Mouse (Mus musculus) midbrain, embryonic 11.5 days (tissue): ENCODE data around the gene Fbxl19. TPM values are rescaled to one million over a fixed set of nuclear protein-coding genes. Genes with fewer than 3 reads are reported as not detected.

ENCODE experiments used
- ATAC-seq: fragments of 200-750 bp; cut with Nextera tagmentation; 2 replicates; pipeline ENCODE4 v1.8.0; 2017; ENCODE audit warnings: moderate TSS enrichment, moderate library complexity; ENCODE audit not compliant: low FRiP score
- DNase-seq: peaks from one replicate; pipeline ENCODE4 v3.0.0; 2015; ENCODE audit warnings: low spot score; ENCODE audit errors: missing footprints
- H3K27ac ChIP-seq: fragments of 300-500 bp; sonication (generic); 2 replicates; pipeline ENCODE4 v1.5.1; 2014; ENCODE audit warnings: low read depth, low read length
- H3K27me3 ChIP-seq: fragments of 300-500 bp; sonication (generic); 2 replicates; pipeline ENCODE4 v1.6.1; 2014; ENCODE audit warnings: mild to moderate bottlenecking, low read length, moderate library complexity, mixed read lengths; ENCODE audit not compliant: control insufficient read depth, insufficient read depth
- H3K36me3 ChIP-seq: fragments of 300-500 bp; sonication (generic); 2 replicates; pipeline ENCODE4 v1.6.1; 2014; ENCODE audit warnings: mild to moderate bottlenecking, low read length, moderate library complexity, mixed read lengths; ENCODE audit not compliant: control insufficient read depth, insufficient read depth
- H3K4me1 ChIP-seq: fragments of 300-500 bp; sonication (generic); 2 replicates; pipeline ENCODE4 v1.6.1; 2014; ENCODE audit warnings: low read length; ENCODE audit not compliant: control insufficient read depth, insufficient read depth
- H3K4me2 ChIP-seq: fragments of 300-500 bp; sonication (generic); 2 replicates; pipeline ENCODE4 v1.6.1; 2014; ENCODE audit warnings: mild to moderate bottlenecking, moderate library complexity
- H3K4me3 ChIP-seq: fragments of 300-500 bp; sonication (generic); 2 replicates; pipeline ENCODE4 v1.5.1; 2014; ENCODE audit warnings: low read depth, low read length
- H3K9ac ChIP-seq: fragments of 300-500 bp; sonication (generic); 2 replicates; pipeline ENCODE4 v1.6.1; 2014; ENCODE audit warnings: low read length
- H3K9me3 ChIP-seq: fragments of 300-500 bp; sonication (generic); 2 replicates; pipeline ENCODE4 v1.6.1; 2016; ENCODE audit warnings: low read length; ENCODE audit not compliant: control insufficient read depth
- WGBS: fragments of 180-500 bp; shearing (Covaris S2); extraction: QIAGEN DNeasy Blood & Tissue Kit; methylation state at CpG from one replicate; pipeline ENCODE4 v1.1.7; 2014; 5-methylcytosine and 5-hydroxymethylcytosine counted together
- polyA plus RNA-seq: library from polyadenylated mRNA; unstranded; fragments of >200 nt; fragmentation: Nextera tagmentation; extraction: Ambion mirVana; gene quantifications from 2 replicates; pipeline ENCODE4 v1.2.1, GENCODE M21; 2014

Fbxl19 gene
- polyA plus RNA-seq, 1 experiment from 2014 or later, result 9.3 TPM

- H3K9me3 ChIP-seq, result no peaks in the 10 kb centered on the region
- H3K36me3 ChIP-seq, result no peaks in the 10 kb centered on the region; the same call in 1 of the 2 replicates
- ATAC-seq (peak; percentile 88), DNase-seq (peak; percentile 98)
- H3K9ac ChIP-seq, result peak within 1 kb of the TSS; percentile 85
- H3K4me3 ChIP-seq, result peak within 1 kb of the TSS; percentile 74
- WGBS, result under 1% methylated on average over 79 of the region's 90 CpGs
- H3K4me2 ChIP-seq, result peak within 1 kb of the TSS; percentile 59
- peak within 1 kb of the TSS; percentile 93 for H3K27ac ChIP-seq
- peaks cover 22% of the 10 kb centered on the region for H3K4me1 ChIP-seq
- H3K27me3 ChIP-seq, result no peaks in the 10 kb centered on the region
These were observed 35.9 kb upstream of the Fbxl19 start, which contains the start of gene Bcl7c for GRCm38 (mm10) chr7:127708207-127709078. TSS of gene Bcl7c (minus strand) at chr7:127708933.

GRCm38 (mm10) chr7:127709261-127709979 lies 34.9 kb upstream of the Fbxl19 start:
- no peak for ATAC-seq
- WGBS, result 77% methylated on average over 5 of the region's 5 CpGs
- no peaks in the 10 kb centered on the region; the same call in 1 of the 2 replicates for H3K36me3 ChIP-seq
- no peaks in the 10 kb centered on the region for H3K9me3 ChIP-seq
- DNase-seq, result no peak
- no peak overlapping the region; the same call in 1 of the 2 replicates for H3K9ac ChIP-seq
- peaks cover 22% of the 10 kb centered on the region for H3K4me1 ChIP-seq
- H3K27me3 ChIP-seq, result no peaks in the 10 kb centered on the region
- H3K4me3 ChIP-seq, result peak overlapping the region; percentile 74; the same call in 1 of the 2 replicates
- peak overlapping the region; percentile 59 for H3K4me2 ChIP-seq
- peak overlapping the region; percentile 93; the same call in 1 of the 2 replicates for H3K27ac ChIP-seq

GRCm38 (mm10) chr7:127711031-127711430 lies 33.3 kb upstream of the Fbxl19 start:
- no peak overlapping the region for H3K27ac ChIP-seq
- no peaks in the 10 kb centered on the region for H3K36me3 ChIP-seq
- H3K9ac ChIP-seq, result no peak overlapping the region
- DNase-seq (no peak), ATAC-seq (no peak)
- whole genome bisulfite sequencing, result 93% methylated on average over 3 of the region's 3 CpGs
- H3K4me2 ChIP-seq, result no peak overlapping the region
- no peaks in the 10 kb centered on the region for H3K27me3 ChIP-seq
- no peaks in the 10 kb centered on the region for H3K9me3 ChIP-seq
- H3K4me3 ChIP-seq, result no peak overlapping the region
- peaks cover 22% of the 10 kb centered on the region for H3K4me1 ChIP-seq

- no peaks in the 10 kb centered on the region for H3K27me3 ChIP-seq
- no peak overlapping the region for H3K4me2 ChIP-seq
- 79% methylated on average over 3 of the region's 3 CpGs for WGBS
- no peak overlapping the region for H3K27ac ChIP-seq
- ATAC-seq (no peak), DNase-seq (no peak)
- no peak overlapping the region for H3K4me3 ChIP-seq
- no peaks in the 10 kb centered on the region for H3K36me3 ChIP-seq
- H3K9ac ChIP-seq, result no peak overlapping the region
- peaks cover 22% of the 10 kb centered on the region for H3K4me1 ChIP-seq
- no peaks in the 10 kb centered on the region for H3K9me3 ChIP-seq
These were observed 32.9 kb upstream of the Fbxl19 start for GRCm38 (mm10) chr7:127711456-127711855.

GRCm38 (mm10) chr7:127712461-127713385 lies 31.6 kb upstream of the Fbxl19 start, which contains the start of gene Ctf1:
TSS of gene Ctf1 (plus strand) at chr7:127712736.
- H3K36me3 ChIP-seq, result no peaks in the 10 kb centered on the region
- ATAC-seq (peak; percentile 25; the same call in 1 of the 2 replicates), DNase-seq (peak; percentile 98)
- H3K4me1 ChIP-seq, result peaks cover 22% of the 10 kb centered on the region
- H3K9ac ChIP-seq, result peak within 1 kb of the TSS; percentile 54
- peak within 1 kb of the TSS; percentile 28 for H3K4me3 ChIP-seq
- peak within 1 kb of the TSS; percentile 68 for H3K27ac ChIP-seq
- under 1% methylated on average over 28 of the region's 28 CpGs for WGBS
- no peaks in the 10 kb centered on the region for H3K9me3 ChIP-seq
- H3K27me3 ChIP-seq, result no peaks in the 10 kb centered on the region
- H3K4me2 ChIP-seq, result peak within 1 kb of the TSS; percentile 60

- ATAC-seq, result no peak
- Histone ChIP-seq H3K4me3 (no peak overlapping the region), H3K9me3 (no peaks in the 10 kb centered on the region), H3K4me1 (peaks cover 19% of the 10 kb centered on the region), H3K9ac (no peak overlapping the region), H3K27me3 (no peaks in the 10 kb centered on the region), H3K4me2 (no peak overlapping the region), H3K36me3 (no peaks in the 10 kb centered on the region), H3K27ac (no peak overlapping the region)
- no peak for DNase-seq
- 79% methylated on average over 4 of the region's 4 CpGs for WGBS
These were observed 29.5 kb upstream of the Fbxl19 start for GRCm38 (mm10) chr7:127714816-127715215.

- Histone ChIP-seq H3K9me3 (no peaks in the 10 kb centered on the region), H3K27me3 (no peaks in the 10 kb centered on the region), H3K36me3 (no peaks in the 10 kb centered on the region), H3K27ac (no peak overlapping the region), H3K4me1 (peaks cover 18% of the 10 kb centered on the region), H3K4me2 (peak overlapping the region; percentile 54), H3K9ac (peak overlapping the region; percentile 60), H3K4me3 (peak overlapping the region; percentile 35)
- peak; percentile 97 for DNase-seq
- under 1% methylated on average over 29 of the region's 41 CpGs for WGBS
- peak; percentile 67 for ATAC-seq
These were observed 27.4 kb upstream of the Fbxl19 start for GRCm38 (mm10) chr7:127716992-127717391.

GRCm38 (mm10) chr7:127718339-127718738 lies 26.0 kb upstream of the Fbxl19 start:
- DNase-seq (no peak), ATAC-seq (no peak)
- Histone ChIP-seq H3K4me1 (peaks cover 9% of the 10 kb centered on the region; the same call in 1 of the 2 replicates), H3K36me3 (no peaks in the 10 kb centered on the region), H3K4me3 (no peak overlapping the region), H3K27ac (no peak overlapping the region), H3K27me3 (no peaks in the 10 kb centered on the region), H3K9ac (no peak overlapping the region), H3K9me3 (no peaks in the 10 kb centered on the region), H3K4me2 (no peak overlapping the region)
- 87% methylated on average over 6 of the region's 6 CpGs for WGBS
